Mouse (Mus musculus) gastrocnemius, postnatal 10 days (tissue): ENCODE data around the gene Gm6890. TPM values are rescaled to one million over a fixed set of nuclear protein-coding genes. Genes with fewer than 3 reads are reported as not detected.
"Not testable (repeated sequence)": the region's sequence is repeated elsewhere in the genome, so short reads cannot be mapped to it uniquely, and the experiment has no call there.

Source experiments
- DNase-seq: peaks from one replicate; pipeline ENCODE4 v3.0.0; 2021; ENCODE audit warnings: mixed read lengths
- long read RNA-seq, 2 experiments: library from polyadenylated mRNA; stranded (forward); transcript quantifications; one replicate each; pipeline ENCODE4 v2.0.0; 2021
- total RNA-seq, 2 experiments: library from RNA; stranded (reverse); gene quantifications; 2 replicates each; pipeline ENCODE4 v1.2.3; 2021

Gm6890 gene
- total RNA-seq, result under 1 TPM in 1 of 2 experiments, not detected in 1; 0.68 TPM
- long read RNA-seq, experiment 1, result 0 reads
- long read RNA-seq, experiment 2, result 0 reads

- DNase-seq, result not testable (repeated sequence)
Measured at GRCm38 (mm10) chrX:74740627-74741026, at the start of gene Gm6890. Gene Gm6890, plus strand, starts transcription at chrX:74740927.

DNA sequence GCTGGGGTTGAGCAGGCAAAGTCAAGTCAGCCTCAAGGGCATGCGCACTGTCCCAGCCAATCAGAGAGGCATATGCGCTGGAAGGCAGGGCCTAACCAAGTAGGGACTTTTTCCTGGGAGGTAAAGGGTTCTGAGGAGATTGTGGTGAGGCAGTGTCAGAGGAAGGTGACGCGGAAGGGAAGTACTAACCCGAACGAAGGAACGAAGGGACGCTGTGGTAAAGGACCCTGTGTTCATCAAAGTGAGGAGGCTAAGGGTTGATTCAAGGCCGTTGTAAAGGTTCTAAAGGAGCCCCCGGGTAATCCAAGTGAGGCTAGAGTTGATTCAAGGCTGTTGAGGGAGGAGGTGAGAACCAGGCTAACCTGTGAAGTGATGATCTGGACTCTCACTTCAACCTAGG is 14.5 kb upstream of the Gm6890 start:
- DNase-seq, result not testable (repeated sequence)

- DNase-seq, result not testable (repeated sequence)
Measured at GRCm38 (mm10) chrX:74770715-74771114, 30.0 kb downstream of the Gm6890 start.

Other genes starting within 250 kb of the Gm6890 start
- gene Olfr1326-ps1, start 166.0 kb upstream of the Gm6890 start, total RNA-seq, result not detected
- not detected for gene Olfr1325, start 148.2 kb upstream of the Gm6890 start, total RNA-seq
- gene Gm5640, start 95.3 kb upstream of the Gm6890 start, total RNA-seq, result not detected
- gene Gm5936, start 96.3 kb downstream of the Gm6890 start, total RNA-seq, result not detected